Mouse (Mus musculus) ES-E14 (cell line): Measurements from ENCODE around the gene Tmem231.

Experiments
- HCFC1 ChIP-seq: IDR thresholded peaks from 2 replicates; pipeline ENCODE4 v1.6.1; 2012; ENCODE audit warnings: low read length, inconsistent platforms, borderline replicate concordance; ENCODE audit not compliant: insufficient read depth
- MAFK ChIP-seq: IDR thresholded peaks from 2 replicates; pipeline ENCODE4 v1.6.1; 2014; ENCODE audit warnings: mild to moderate bottlenecking, low read depth, low read length, inconsistent platforms; ENCODE audit not compliant: insufficient read depth
- ZC3H11A ChIP-seq: IDR thresholded peaks from 2 replicates; pipeline ENCODE4 v1.6.1; 2012; ENCODE audit warnings: low read depth, mild to moderate bottlenecking, inconsistent platforms, low read length, borderline replicate concordance
- ZNF384 ChIP-seq: IDR thresholded peaks from 2 replicates; pipeline ENCODE4 v1.6.1; 2012; ENCODE audit warnings: low read depth, low read length, inconsistent platforms

GRCm38 (mm10) chr8:111898586-111898985, 35.1 kb downstream of the Tmem231 start:
- no peak for TF ChIP-seq ZNF384
- no peak for TF ChIP-seq HCFC1
- TF ChIP-seq ZC3H11A, result no peak
- TF ChIP-seq MAFK, result no peak
